Mouse (Mus musculus) cerebellum, adult 11 months (tissue): Measurements from ENCODE around the gene Gorasp2.

ENCODE experiments used
- DNase-seq: peaks from one replicate; pipeline ENCODE4 v3.0.0; 2022

Gene Gorasp2

DNA sequence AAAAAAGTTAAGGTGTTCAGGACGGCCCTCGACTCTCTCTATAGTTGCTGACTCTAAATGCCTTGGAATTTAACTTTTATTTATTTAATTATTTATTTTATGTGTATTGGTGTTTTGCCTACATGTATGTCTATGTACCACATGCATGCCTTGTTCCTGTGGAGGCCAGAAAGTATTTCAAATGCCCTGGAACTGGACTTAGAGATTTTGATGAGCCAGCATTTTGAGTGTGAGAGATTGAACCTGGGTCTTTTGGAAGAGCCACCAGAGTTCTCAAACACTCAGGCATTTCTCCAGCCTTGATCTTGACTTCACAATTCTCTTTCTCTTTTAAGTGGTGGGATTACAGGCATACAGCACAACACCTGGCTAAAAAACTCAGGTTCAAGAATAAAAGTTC lies 90.3 kb downstream of the Gorasp2 start:
- DNase-seq, result no peak

DNA sequence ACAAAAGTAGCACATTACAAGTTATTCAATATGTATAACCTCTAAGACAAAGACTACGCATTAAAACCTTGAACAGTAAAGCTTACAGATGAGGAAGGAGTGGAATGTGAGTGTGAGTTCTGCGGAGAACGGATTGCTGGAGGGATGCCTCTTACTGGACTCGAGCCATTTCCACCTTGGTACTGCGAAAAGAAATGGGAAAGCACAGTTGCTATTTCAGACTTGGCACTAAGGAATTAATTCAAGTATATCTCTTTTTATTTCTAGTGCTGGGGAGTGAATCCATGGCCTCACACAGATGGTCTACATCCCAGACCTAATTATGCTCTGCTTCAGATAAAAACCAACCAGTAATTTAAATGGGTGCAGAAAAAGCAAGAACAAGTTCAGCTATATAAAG lies 90.8 kb downstream of the Gorasp2 start:
- DNase-seq, result no peak
